Mouse (Mus musculus) spleen, adult 2 months (tissue): ENCODE results near the gene Gm49601.

Source experiments
- CTCF ChIP-seq: fragments of 200-500 bp; IDR thresholded peaks from 2 replicates; pipeline ENCODE4 v1.5.1; 2011; ENCODE audit warnings: mild to moderate bottlenecking, inconsistent platforms; ENCODE audit not compliant: insufficient read depth, insufficient read length, insufficient replicate concordance; ENCODE audit errors: extremely low read depth
- POLR2A ChIP-seq: fragments of 200-500 bp; IDR thresholded peaks from 2 replicates; pipeline ENCODE4 v1.6.1; 2011; ENCODE audit warnings: low read depth, low read length, inconsistent platforms

- TF ChIP-seq CTCF (no peak), POLR2A (no peak)
These were observed 2.3 kb downstream of the Gm49601 start for GRCm38 (mm10) chr16:18623751-18624540.
